In genomic region chr8:104348971-104349370, GRCm38 (mm10) we compare ENCODE assay signal across 35 mouse cellular contexts. TPM values are rescaled to one million over a fixed set of nuclear protein-coding genes. Genes with fewer than 3 reads are reported as not detected.
DNase-seq lines count a peak whose midpoint lies in the region; ATAC-seq lines count a peak whose summit lies in the region.
"Had no signal": no experiment of that assay in that cellular context is flagged by ENCODE, and none has a peak within 500 bp of the region (broad histone marks: within the 10 kb centered on the region; RNA-seq: fewer than 3 reads in every experiment).

No protein-coding gene starts in this region.

- H3K4me3 ChIP-seq in heart, embryonic 10.5 days: no peak overlapping the region
- H3K4me3 ChIP-seq in liver, embryonic 13.5 days (replicated peaks): no peak overlapping the region
- no peak overlapping the region for H3K4me3 ChIP-seq in heart, embryonic 15.5 days
- H3K4me3 ChIP-seq: hindbrain, embryonic 13.5 days; limb, embryonic 10.5 days; limb, embryonic 15.5 days; midbrain, embryonic 13.5 days; neural tube, embryonic 13.5 days had no signal

- no peak overlapping the region for H3K9ac ChIP-seq in liver, embryonic 13.5 days
- no peak overlapping the region for H3K9ac ChIP-seq in heart, embryonic 15.5 days
- H3K9ac ChIP-seq: hindbrain, embryonic 13.5 days; limb, embryonic 15.5 days; liver, postnatal 0 days; midbrain, embryonic 13.5 days; neural tube, embryonic 13.5 days had no signal

- no peak overlapping the region for H3K4me2 ChIP-seq in liver, embryonic 13.5 days
- no peak overlapping the region for H3K4me2 ChIP-seq in heart, embryonic 15.5 days
- H3K4me2 ChIP-seq: hindbrain, embryonic 13.5 days; limb, embryonic 15.5 days; midbrain, embryonic 13.5 days; neural tube, embryonic 13.5 days had no signal

- WGBS in heart, embryonic 10.5 days: 69% methylated on average over 5 of the region's 5 CpGs
- WGBS in liver, embryonic 13.5 days (ENCODE audit: insufficient replicate concordance): 60% methylated on average over 5 of the region's 5 CpGs
- WGBS in heart, embryonic 15.5 days: 40% methylated on average over 5 of the region's 5 CpGs

- no peaks in the 10 kb centered on the region for H3K9me3 ChIP-seq in heart, embryonic 10.5 days
- no peaks in the 10 kb centered on the region for H3K9me3 ChIP-seq in liver, embryonic 13.5 days (replicated peaks)
- no peaks in the 10 kb centered on the region for H3K9me3 ChIP-seq in heart, embryonic 15.5 days (replicated peaks)
- H3K9me3 ChIP-seq: hindbrain, embryonic 13.5 days; limb, embryonic 10.5 days; limb, embryonic 15.5 days; midbrain, embryonic 13.5 days; neural tube, embryonic 13.5 days had no signal

- peak; percentile 45 to 50 for DNase-seq in heart, adult 18-20 months
- no peak for DNase-seq in heart, embryonic 10.5 days (ENCODE audit: low spot score)
- DNase-seq in liver, embryonic 13.5 days: no peak
- DNase-seq in liver: no peak
- peak; percentile 45 for DNase-seq in heart, postnatal 4 days
- no peak for DNase-seq in left cerebral cortex, adult 11 months (ENCODE audit: low spot score)
- DNase-seq: adrenal gland, adult 8-10 months; B cell, adult 2 months; cerebellum, adult 8-10 months; cerebellum, postnatal 36 days; kidney, adult 9 months; kidney, postnatal 10 days; layer of hippocampus, postnatal 36 days; liver, postnatal 0 days; right cerebral cortex, postnatal 4 days; thymus, postnatal 4 days had no signal

- H3K36me3 ChIP-seq in heart, embryonic 10.5 days: peaks cover 43% of the 10 kb centered on the region
- peaks cover 14% of the 10 kb centered on the region; the same call in 1 of the 2 replicates for H3K36me3 ChIP-seq in liver, embryonic 13.5 days
- H3K36me3 ChIP-seq in heart, embryonic 15.5 days: peaks cover 32% of the 10 kb centered on the region

- ATAC-seq in liver, embryonic 13.5 days (ENCODE audit: low read depth): no peak
- peak; percentile 20; the same call in 1 of the 2 replicates for ATAC-seq in heart, embryonic 15.5 days (replicated peaks; ENCODE audit: insufficient number of reproducible peaks, insufficient read depth, low FRiP score, low read depth)
- ATAC-seq: forebrain, embryonic 14.5 days; intestine, postnatal 0 days; liver, postnatal 0 days; lung, postnatal 0 days; midbrain, embryonic 13.5 days had no signal

- no peak overlapping the region for H3K27ac ChIP-seq in heart, embryonic 10.5 days
- 0 out of 2 replicates have a peak overlapping the region, but pooled peaks have one; percentile 29 for H3K27ac ChIP-seq in liver, embryonic 13.5 days
- no peak overlapping the region for H3K27ac ChIP-seq in heart, embryonic 15.5 days
- H3K27ac ChIP-seq: hindbrain, embryonic 13.5 days; limb, embryonic 10.5 days; limb, embryonic 15.5 days; macrophage; midbrain, embryonic 13.5 days; neural tube, embryonic 13.5 days had no signal

- H3K27me3 ChIP-seq in heart, embryonic 10.5 days (ENCODE audit: insufficient read depth, poor library complexity, severe bottlenecking): no peaks in the 10 kb centered on the region
- no peaks in the 10 kb centered on the region for H3K27me3 ChIP-seq in liver, embryonic 13.5 days
- H3K27me3 ChIP-seq in heart, embryonic 15.5 days: no peaks in the 10 kb centered on the region
- H3K27me3 ChIP-seq: hindbrain, embryonic 13.5 days; limb, embryonic 15.5 days; midbrain, embryonic 13.5 days; neural tube, embryonic 13.5 days had no signal

- peaks cover 18% of the 10 kb centered on the region for H3K4me1 ChIP-seq in heart, embryonic 10.5 days
- peaks cover 17% of the 10 kb centered on the region for H3K4me1 ChIP-seq in liver, embryonic 13.5 days (replicated peaks)
- peaks cover 24% of the 10 kb centered on the region for H3K4me1 ChIP-seq in heart, embryonic 15.5 days (replicated peaks)

RNA-seq across cellular contexts. Expression of gene Cmtm3, which starts 9.8 kb away (rescaled TPM):
- total RNA-seq in heart, adult 18-20 months (2021): 10 to 100 TPM; 14.4 to 17.6 TPM
- polyA plus RNA-seq in heart, embryonic 10.5 days (2016; fragmentation: Nextera tagmentation; extraction: Ambion mirVana): 86.9 and 103 TPM in 2 replicates
- 20.9 and 23.5 TPM in 2 replicates for polyA plus RNA-seq in liver, embryonic 13.5 days (2015; fragmentation: Nextera tagmentation; extraction: Ambion mirVana)
- 82.3 and 90.3 TPM in 2 replicates for polyA plus RNA-seq in heart, embryonic 15.5 days (2015; fragmentation: Nextera tagmentation; extraction: Ambion mirVana)
- 10 to 100 TPM; 50.6 to 50.7 TPM for total RNA-seq in heart, postnatal 4 days (2021)

RNA-seq across cellular contexts. Expression of gene Cmtm2b, which starts 26.9 kb away (rescaled TPM):
- not detected for total RNA-seq in heart, adult 18-20 months (2021)
- polyA plus RNA-seq in heart, embryonic 10.5 days (2016; fragmentation: Nextera tagmentation; extraction: Ambion mirVana): not detected in 2 replicates
- not detected in 2 replicates for polyA plus RNA-seq in liver, embryonic 13.5 days (2015; fragmentation: Nextera tagmentation; extraction: Ambion mirVana)
- not detected in 2 replicates for polyA plus RNA-seq in heart, embryonic 15.5 days (2015; fragmentation: Nextera tagmentation; extraction: Ambion mirVana)
- total RNA-seq in heart, postnatal 4 days (2021): not detected
- total RNA-seq: gastrocnemius, adult 18-20 months; gastrocnemius, postnatal 4 days; layer of hippocampus, postnatal 36 days; left cerebral cortex, postnatal 10 days; megakaryocyte-erythroid progenitor cell, adult 5-6 weeks had no signal
- polyA plus RNA-seq: brain, embryonic 14.5 days; embryonic facial prominence, embryonic 11.5 days; forebrain, embryonic 14.5 days; heart, embryonic 16.5 days; hindbrain, embryonic 13.5 days; intestine, postnatal 0 days; large intestine, adult 2 months; limb, embryonic 10.5 days; limb, embryonic 15.5 days; liver, postnatal 0 days; lung, postnatal 0 days; macrophage; midbrain, embryonic 13.5 days; neural tube, embryonic 13.5 days; thymus, postnatal 0 days had no signal

RNA-seq across cellular contexts. Expression of gene Gm11020, which starts 27.6 kb away (rescaled TPM):
- not detected for total RNA-seq in heart, adult 18-20 months (2021)
- polyA plus RNA-seq in heart, embryonic 10.5 days (2016; fragmentation: Nextera tagmentation; extraction: Ambion mirVana): not detected in 2 replicates
- not detected in 2 replicates for polyA plus RNA-seq in liver, embryonic 13.5 days (2015; fragmentation: Nextera tagmentation; extraction: Ambion mirVana)
- polyA plus RNA-seq in heart, embryonic 15.5 days (2015; fragmentation: Nextera tagmentation; extraction: Ambion mirVana): not detected in 2 replicates
- not detected for total RNA-seq in heart, postnatal 4 days (2021)
- total RNA-seq: adrenal gland, adult 8-10 months; gastrocnemius, adult 18-20 months; gastrocnemius, postnatal 4 days; layer of hippocampus, postnatal 36 days; left cerebral cortex, postnatal 10 days; megakaryocyte-erythroid progenitor cell, adult 5-6 weeks had no signal
- polyA plus RNA-seq: brain, embryonic 14.5 days; embryonic facial prominence, embryonic 11.5 days; forebrain, embryonic 14.5 days; heart, embryonic 16.5 days; hindbrain, embryonic 13.5 days; intestine, postnatal 0 days; large intestine, adult 2 months; limb, embryonic 10.5 days; limb, embryonic 15.5 days; liver, postnatal 0 days; lung, postnatal 0 days; macrophage; midbrain, embryonic 13.5 days; neural tube, embryonic 13.5 days; thymus, postnatal 0 days had no signal

RNA-seq across cellular contexts. Expression of gene Cmtm1, which starts 39.0 kb away (rescaled TPM):
- total RNA-seq in heart, adult 18-20 months (2021): not detected
- not detected in 2 replicates for polyA plus RNA-seq in heart, embryonic 10.5 days (2016; fragmentation: Nextera tagmentation; extraction: Ambion mirVana)
- polyA plus RNA-seq in liver, embryonic 13.5 days (2015; fragmentation: Nextera tagmentation; extraction: Ambion mirVana): not detected in 2 replicates
- not detected in 2 replicates for polyA plus RNA-seq in heart, embryonic 15.5 days (2015; fragmentation: Nextera tagmentation; extraction: Ambion mirVana)
- total RNA-seq in heart, postnatal 4 days (2021): not detected
- total RNA-seq: gastrocnemius, adult 18-20 months; gastrocnemius, postnatal 4 days; layer of hippocampus, postnatal 36 days; left cerebral cortex, postnatal 10 days; megakaryocyte-erythroid progenitor cell, adult 5-6 weeks had no signal
- polyA plus RNA-seq: embryonic facial prominence, embryonic 11.5 days; forebrain, embryonic 14.5 days; heart, embryonic 16.5 days; hindbrain, embryonic 13.5 days; intestine, postnatal 0 days; large intestine, adult 2 months; limb, embryonic 10.5 days; limb, embryonic 15.5 days; liver, postnatal 0 days; lung, postnatal 0 days; macrophage; midbrain, embryonic 13.5 days; neural tube, embryonic 13.5 days; thymus, postnatal 0 days had no signal

RNA-seq across cellular contexts. Expression of gene Gm45711, which starts 39.1 kb away (rescaled TPM):
- total RNA-seq in heart, adult 18-20 months (2021): not detected
- not detected in 2 replicates for polyA plus RNA-seq in heart, embryonic 10.5 days (2016; fragmentation: Nextera tagmentation; extraction: Ambion mirVana)
- not detected in 2 replicates for polyA plus RNA-seq in liver, embryonic 13.5 days (2015; fragmentation: Nextera tagmentation; extraction: Ambion mirVana)
- not detected in 2 replicates for polyA plus RNA-seq in heart, embryonic 15.5 days (2015; fragmentation: Nextera tagmentation; extraction: Ambion mirVana)
- not detected for total RNA-seq in heart, postnatal 4 days (2021)
- total RNA-seq: gastrocnemius, adult 18-20 months; gastrocnemius, postnatal 4 days; layer of hippocampus, postnatal 36 days; left cerebral cortex, postnatal 10 days; megakaryocyte-erythroid progenitor cell, adult 5-6 weeks had no signal
- polyA plus RNA-seq: brain, embryonic 14.5 days; embryonic facial prominence, embryonic 11.5 days; forebrain, embryonic 14.5 days; heart, embryonic 16.5 days; hindbrain, embryonic 13.5 days; intestine, postnatal 0 days; large intestine, adult 2 months; limb, embryonic 10.5 days; limb, embryonic 15.5 days; liver, postnatal 0 days; lung, postnatal 0 days; macrophage; midbrain, embryonic 13.5 days; neural tube, embryonic 13.5 days; thymus, postnatal 0 days had no signal

Comparison
In these comparisons a context has a peak if more than half of its experiments do, and no peak if none do; other contexts are left out.
1. DNase-seq: peak in heart, adult 18-20 months (2 of 2) and heart, postnatal 4 days (single experiment); none in heart, embryonic 10.5 days (single experiment), liver, embryonic 13.5 days (single experiment), liver (single experiment) and left cerebral cortex, adult 11 months (single experiment).